Mouse (Mus musculus) midbrain, postnatal 0 days (tissue): ENCODE measurements around the gene Pth1r. TPM values are rescaled to one million over a fixed set of nuclear protein-coding genes. Genes with fewer than 3 reads are reported as not detected.
A peak's percentile ranks its signal among the peaks of the same experiment; 100 is the strongest.

Source experiments
- ATAC-seq: fragments of 200-750 bp; cut with Nextera tagmentation; 2 replicates; pipeline ENCODE4 v1.8.0; 2017; ENCODE audit warnings: moderate number of reproducible peaks, mild to moderate bottlenecking, moderate TSS enrichment, moderate library complexity; ENCODE audit not compliant: low FRiP score
- DNase-seq: peaks from one replicate; pipeline ENCODE4 v3.0.0-alpha.2; 2015; ENCODE audit warnings: low spot score
- H3K27ac ChIP-seq: fragments of 300-500 bp; sonication (generic); 2 replicates; pipeline ENCODE4 v1.5.1; 2014; ENCODE audit warnings: low read depth, mild to moderate bottlenecking, low read length, mixed read lengths
- H3K27me3 ChIP-seq: fragments of 300-500 bp; sonication (generic); 2 replicates; pipeline ENCODE4 v1.6.1; 2014; ENCODE audit warnings: low read length, control low read depth, mixed read lengths; ENCODE audit not compliant: insufficient read depth
- H3K36me3 ChIP-seq: fragments of 300-500 bp; sonication (generic); 2 replicates; pipeline ENCODE4 v1.6.1; 2014; ENCODE audit warnings: low read length, control low read depth, mixed read lengths; ENCODE audit not compliant: insufficient read depth
- H3K4me1 ChIP-seq: fragments of 300-500 bp; sonication (generic); 2 replicates; pipeline ENCODE4 v1.6.1; 2014; ENCODE audit warnings: mild to moderate bottlenecking, control low read depth, antibody characterized with exemption, low read length, mixed read lengths; ENCODE audit not compliant: insufficient read depth
- H3K4me2 ChIP-seq: fragments of 300-500 bp; sonication (generic); 2 replicates; pipeline ENCODE4 v1.6.1; 2014; ENCODE audit warnings: low read depth, mild to moderate bottlenecking, low read length, mixed read lengths; ENCODE audit not compliant: poor library complexity, severe bottlenecking
- H3K4me3 ChIP-seq: fragments of 300-500 bp; sonication (generic); 2 replicates; pipeline ENCODE4 v1.5.1; 2014; ENCODE audit warnings: low read depth, mild to moderate bottlenecking, low read length, moderate library complexity
- H3K9ac ChIP-seq: fragments of 300-500 bp; sonication (generic); replicated peaks from 2 replicates; pipeline ENCODE4 v1.6.1; 2014; ENCODE audit warnings: mild to moderate bottlenecking, low read length, moderate library complexity, mixed read lengths; ENCODE audit not compliant: poor library complexity, severe bottlenecking
- H3K9me3 ChIP-seq: fragments of 300-500 bp; sonication (generic); 2 replicates; pipeline ENCODE4 v1.6.1; 2016; ENCODE audit warnings: low read length, control low read depth
- CTCF ChIP-seq: IDR thresholded peaks from 2 replicates; pipeline ENCODE4 v1.5.1; 2016; ENCODE audit warnings: antibody characterized with exemption, mild to moderate bottlenecking
- WGBS: fragments of 180-500 bp; shearing (Covaris S2); extraction: QIAGEN DNeasy Blood & Tissue Kit; methylation state at CpG from one replicate; pipeline ENCODE4 v1.1.7; 2014; 5-methylcytosine and 5-hydroxymethylcytosine counted together
- polyA plus RNA-seq: library from polyadenylated mRNA; unstranded; fragments of >200 nt; fragmentation: Nextera tagmentation; extraction: Ambion mirVana; gene quantifications from 2 replicates; pipeline ENCODE4 v1.2.1, GENCODE M21; 2015
- total RNA-seq: library from RNA; depleted of rRNA; stranded (reverse); fragments of >200 nt; gene quantifications from 2 replicates; pipeline ENCODE4 v1.2.3, GENCODE M21; 2014

Gene Pth1r
- total and polyA plus RNA-seq, 2 experiments from 2014 or later: 8.3 to 20.8 TPM

GRCm38 (mm10) chr9:110772336-110772735, 25.4 kb upstream of the Pth1r start:
- ATAC-seq: no peak
- WGBS: 96% methylated on average over 10 of the region's 10 CpGs
- TF ChIP-seq CTCF: no peak

GRCm38 (mm10) chr9:110763405-110763804, 16.5 kb upstream of the Pth1r start:
- Histone ChIP-seq H3K4me3 (no peak overlapping the region), H3K27me3 (no peaks in the 10 kb centered on the region), H3K4me2 (no peak overlapping the region), H3K36me3 (no peaks in the 10 kb centered on the region), H3K9me3 (no peaks in the 10 kb centered on the region), H3K4me1 (no peaks in the 10 kb centered on the region), H3K9ac (no peak overlapping the region), H3K27ac (no peak overlapping the region)
- 71% methylated on average over 2 of the region's 2 CpGs for WGBS
- no peak for TF ChIP-seq CTCF
- ATAC-seq (no peak), DNase-seq (no peak)

More at GRCm38 (mm10) chr9:110772336-110772735, 25.4 kb upstream of the Pth1r start:
- H3K4me2 ChIP-seq: no peak overlapping the region
- H3K27me3 ChIP-seq: no peaks in the 10 kb centered on the region
- H3K27ac ChIP-seq: no peak overlapping the region
- no peaks in the 10 kb centered on the region for H3K36me3 ChIP-seq
- no peaks in the 10 kb centered on the region for H3K4me1 ChIP-seq
- DNase-seq: no peak
- H3K9me3 ChIP-seq: no peaks in the 10 kb centered on the region
- H3K4me3 ChIP-seq: no peak overlapping the region
- H3K9ac ChIP-seq: no peak overlapping the region

GRCm38 (mm10) chr9:110762763-110763162, 15.8 kb upstream of the Pth1r start:
- no peak for ATAC-seq
- Histone ChIP-seq H3K4me2 (no peak overlapping the region), H3K4me3 (no peak overlapping the region), H3K36me3 (no peaks in the 10 kb centered on the region), H3K9ac (no peak overlapping the region), H3K27me3 (no peaks in the 10 kb centered on the region), H3K9me3 (no peaks in the 10 kb centered on the region), H3K4me1 (no peaks in the 10 kb centered on the region), H3K27ac (no peak overlapping the region)
- no peak for DNase-seq
- no peak for TF ChIP-seq CTCF
- WGBS: 77% methylated on average over 10 of the region's 10 CpGs

GRCm38 (mm10) chr9:110760886-110761285, 13.9 kb upstream of the Pth1r start:
- H3K4me3 ChIP-seq: no peak overlapping the region
- ATAC-seq (no peak), DNase-seq (no peak)
- no peak overlapping the region for H3K27ac ChIP-seq
- no peaks in the 10 kb centered on the region for H3K4me1 ChIP-seq
- H3K9ac ChIP-seq: no peak overlapping the region
- 88% methylated on average over 8 of the region's 8 CpGs for WGBS
- no peak for TF ChIP-seq CTCF
- H3K9me3 ChIP-seq: no peaks in the 10 kb centered on the region
- no peak overlapping the region for H3K4me2 ChIP-seq
- no peaks in the 10 kb centered on the region for H3K27me3 ChIP-seq
- no peaks in the 10 kb centered on the region for H3K36me3 ChIP-seq

GRCm38 (mm10) chr9:110759265-110759664, 12.3 kb upstream of the Pth1r start:
- Histone ChIP-seq H3K4me1 (no peaks in the 10 kb centered on the region), H3K27ac (no peak overlapping the region), H3K27me3 (no peaks in the 10 kb centered on the region), H3K36me3 (no peaks in the 10 kb centered on the region), H3K9ac (no peak overlapping the region), H3K4me2 (no peak overlapping the region), H3K4me3 (no peak overlapping the region), H3K9me3 (no peaks in the 10 kb centered on the region)
- peak; percentile 61 for TF ChIP-seq CTCF
- WGBS: 62% methylated on average over 2 of the region's 2 CpGs
- no peak for ATAC-seq
- DNase-seq: no peak

GRCm38 (mm10) chr9:110758605-110759004, 11.7 kb upstream of the Pth1r start:
- no peak overlapping the region for H3K4me2 ChIP-seq
- no peaks in the 10 kb centered on the region for H3K9me3 ChIP-seq
- 75% methylated on average over 8 of the region's 8 CpGs for WGBS
- H3K36me3 ChIP-seq: no peaks in the 10 kb centered on the region
- H3K27me3 ChIP-seq: no peaks in the 10 kb centered on the region
- no peak overlapping the region for H3K9ac ChIP-seq
- DNase-seq (no peak), ATAC-seq (no peak; the same call in 1 of the 2 replicates)
- TF ChIP-seq CTCF: no peak
- no peak overlapping the region for H3K4me3 ChIP-seq
- no peaks in the 10 kb centered on the region for H3K4me1 ChIP-seq
- H3K27ac ChIP-seq: no peak overlapping the region
